Mouse (Mus musculus) thymus, postnatal 25 days (tissue): ENCODE data around the gene Cacna1d.

Experiments used
- DNase-seq: peaks from one replicate; pipeline ENCODE4 v3.0.0; 2022

The Cacna1d gene

DNA sequence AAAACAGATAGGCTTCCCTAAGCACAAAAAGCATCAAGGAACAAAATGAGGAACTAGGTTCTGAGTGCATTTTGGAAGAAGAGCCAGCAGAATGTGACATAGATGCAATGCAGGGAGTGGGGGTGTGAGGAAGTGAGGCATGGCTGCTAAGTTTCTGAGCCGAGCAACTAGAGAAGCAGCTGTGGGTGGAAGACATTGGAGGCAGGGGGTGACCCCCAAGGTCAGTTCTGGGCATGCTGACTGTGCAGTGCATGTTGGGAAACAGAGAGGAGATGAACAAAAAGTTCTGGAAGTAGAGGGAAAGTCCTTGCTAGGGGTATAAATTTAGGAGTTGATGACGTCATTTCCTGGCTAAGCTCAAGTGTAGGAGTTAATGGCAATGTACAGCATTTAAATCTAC lies 33.4 kb downstream of the Cacna1d start:
- peak; percentile 12 for DNase-seq

DNA sequence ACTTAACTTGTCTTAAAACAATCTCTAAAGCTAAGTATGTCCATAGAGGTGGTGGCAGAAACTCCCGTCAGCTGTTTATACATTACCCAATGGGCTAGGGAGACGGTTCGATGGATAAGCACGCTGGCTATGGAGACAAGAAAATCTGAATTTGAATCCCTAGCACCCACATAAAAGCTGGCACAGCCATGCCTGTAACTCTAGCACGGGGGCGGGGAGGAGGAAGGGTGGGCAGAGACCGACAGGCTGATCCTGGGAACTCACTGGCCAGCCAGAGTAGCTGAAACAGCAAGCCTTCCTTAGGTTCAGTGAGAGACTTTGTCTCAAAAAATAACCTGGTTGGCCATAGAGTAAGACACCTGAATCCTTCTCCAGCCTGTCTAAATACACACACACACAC lies 33.8 kb downstream of the Cacna1d start:
- DNase-seq = no peak

DNA sequence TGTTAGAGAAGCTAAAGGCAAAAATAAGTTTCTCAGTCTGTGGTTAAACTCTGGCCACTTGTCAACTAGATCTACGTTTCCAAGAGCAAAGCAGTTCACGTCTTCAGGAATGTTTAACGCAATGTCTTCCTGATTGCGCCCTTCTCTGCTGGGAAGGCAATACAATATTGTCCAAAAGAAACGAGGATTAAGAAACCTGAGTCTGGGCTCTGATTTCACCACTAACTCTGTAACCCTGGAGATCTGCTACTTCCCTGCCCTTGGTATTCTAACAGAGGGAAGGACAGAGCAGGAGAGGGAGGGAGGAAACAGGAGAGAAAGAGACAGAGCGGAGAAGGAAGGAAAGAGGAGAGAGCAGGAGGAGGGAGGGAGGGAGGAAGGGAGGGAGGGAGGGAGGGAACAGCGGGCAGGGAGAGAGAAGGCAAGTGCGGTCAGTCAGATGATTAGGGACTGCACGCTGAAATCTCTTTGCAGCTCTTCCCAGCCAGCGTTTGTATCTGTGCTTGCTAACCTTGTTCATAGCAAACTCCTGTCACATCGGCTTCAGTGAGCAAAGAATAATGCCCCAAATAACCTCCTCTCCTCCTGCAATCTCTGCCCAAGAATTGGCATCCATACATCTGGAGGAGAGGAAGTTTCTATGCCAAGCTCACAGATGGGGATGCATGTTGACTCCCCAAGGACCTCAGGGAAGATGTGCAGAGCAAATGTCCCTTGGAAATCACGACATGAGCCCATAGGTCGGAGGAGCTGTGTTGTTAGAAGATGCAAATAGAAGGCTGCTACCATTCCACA lies 35.3 kb downstream of the Cacna1d start:
- DNase-seq = no peak

DNA sequence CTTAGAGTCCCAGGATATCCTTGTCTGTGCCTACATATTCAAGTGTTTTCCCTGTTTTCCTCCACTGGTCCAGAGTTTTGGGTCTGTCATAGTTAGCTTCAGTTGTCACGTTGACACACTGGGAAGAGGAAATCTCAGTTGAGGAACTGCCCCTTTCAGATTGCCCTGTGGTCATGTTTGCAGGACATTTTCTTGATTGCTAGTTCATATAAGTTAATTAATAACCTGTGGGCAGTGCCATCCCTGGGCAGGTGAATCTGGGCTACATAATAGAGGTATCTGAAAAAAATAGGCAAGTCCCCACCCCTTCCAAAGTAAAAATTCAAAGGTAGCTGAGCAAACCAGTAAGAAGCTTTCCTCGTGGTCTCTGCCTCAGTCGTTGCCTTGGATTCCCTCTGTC lies 51.3 kb downstream of the Cacna1d start:
- no peak for DNase-seq

DNA sequence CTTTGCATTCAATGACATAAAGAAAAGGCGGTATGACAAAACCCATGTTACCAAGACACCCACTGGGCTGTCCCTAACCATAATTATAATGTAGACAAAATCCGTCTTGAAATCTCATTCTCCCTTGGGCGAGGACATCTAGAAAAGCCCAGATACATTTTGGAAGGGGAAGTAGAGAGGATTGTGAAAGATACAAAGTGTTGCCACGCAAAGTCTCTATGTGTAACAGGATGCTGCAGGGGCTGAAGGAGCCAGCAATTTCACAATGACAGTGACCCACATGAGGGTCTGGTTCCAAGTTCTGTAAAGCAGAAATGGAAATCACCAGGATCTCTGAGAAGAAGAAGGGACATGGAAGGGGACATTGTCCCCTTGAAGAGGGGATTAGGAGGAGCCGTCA lies 55.9 kb downstream of the Cacna1d start:
- DNase-seq = no peak

- no peak for DNase-seq
Observed at GRCm38 (mm10) chr14:30430446-30430845, 60.8 kb downstream of the Cacna1d start.

DNA sequence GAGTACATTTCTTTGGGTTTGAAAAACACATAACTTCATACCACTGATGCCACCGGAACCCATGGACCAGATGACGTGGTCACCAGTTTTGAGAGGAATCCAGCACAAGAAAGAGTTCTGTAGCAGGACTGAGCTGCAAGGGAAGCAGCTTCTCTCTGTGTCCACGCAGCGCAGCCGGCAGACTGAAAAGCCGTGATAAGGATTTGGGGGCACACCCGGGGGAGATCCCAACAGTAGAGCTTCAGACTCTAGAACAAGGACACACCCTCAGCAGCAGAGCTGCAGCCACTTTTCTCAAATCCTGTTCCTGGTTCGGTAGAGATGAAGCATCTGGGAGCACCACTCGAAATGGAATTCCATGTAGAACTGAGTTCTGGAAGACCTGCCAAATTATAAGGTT lies 61.2 kb downstream of the Cacna1d start:
- DNase-seq = no peak

DNA sequence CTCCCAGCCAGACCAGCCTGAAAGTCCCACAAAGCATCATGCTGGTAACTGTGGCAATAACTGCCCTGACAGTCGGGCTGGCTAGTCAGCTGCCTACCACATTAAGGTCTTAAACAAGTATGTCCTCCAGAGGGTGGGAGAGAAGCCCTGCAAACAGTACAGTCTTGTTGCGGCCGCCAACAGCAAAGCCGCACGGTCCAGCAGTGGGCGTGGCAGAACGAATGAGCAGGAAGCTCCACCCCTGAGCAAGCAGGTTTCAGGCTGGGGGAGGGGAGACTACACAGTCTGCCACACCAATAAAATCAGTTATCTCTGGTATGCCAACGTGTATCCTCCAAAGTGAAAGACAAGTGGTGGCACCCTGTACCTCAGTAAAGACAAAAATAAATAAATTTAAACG lies 61.6 kb downstream of the Cacna1d start:
- DNase-seq = no peak

DNA sequence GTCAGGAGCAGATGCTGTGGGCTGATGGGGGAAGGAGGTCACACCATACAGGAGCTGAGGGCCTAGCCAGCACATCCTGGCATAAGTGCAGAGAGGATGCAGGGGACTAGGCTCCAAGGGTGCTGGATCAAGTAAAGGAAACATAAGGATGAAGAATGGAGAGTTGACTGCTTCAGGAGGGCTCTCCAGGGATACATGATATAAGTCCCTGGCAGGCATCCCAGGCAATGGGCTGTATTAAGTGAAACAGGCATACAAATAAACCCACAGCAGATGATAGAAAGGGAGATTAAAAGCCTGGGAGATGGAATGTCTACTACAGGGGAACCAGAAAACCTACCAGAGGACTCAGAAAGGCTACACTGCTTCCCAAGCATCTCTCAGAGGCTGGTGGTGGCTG lies 62.5 kb downstream of the Cacna1d start:
- DNase-seq = no peak

GRCm38 (mm10) chr14:30425876-30426275 lies 65.4 kb downstream of the Cacna1d start:
- DNase-seq = no peak

DNA sequence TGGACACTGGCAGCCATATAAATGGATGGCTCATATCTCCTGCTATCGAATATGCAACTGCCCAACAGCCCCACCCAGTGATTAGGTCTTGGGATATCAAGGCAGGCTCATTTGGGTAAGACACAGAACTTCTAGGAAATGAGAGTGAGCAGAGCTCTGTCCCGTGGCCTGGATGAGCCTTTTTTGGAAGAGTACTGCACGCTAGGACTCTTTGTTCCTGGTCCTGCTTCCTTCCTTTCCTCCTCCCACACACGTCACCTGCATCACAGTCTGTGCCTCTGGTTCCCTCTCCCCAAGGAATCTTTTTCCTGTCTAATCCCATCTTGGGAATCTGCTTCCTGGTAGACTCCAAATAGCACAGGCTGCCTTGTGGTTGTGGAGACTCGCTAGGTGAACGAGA lies 66.1 kb downstream of the Cacna1d start:
- no peak for DNase-seq

DNA sequence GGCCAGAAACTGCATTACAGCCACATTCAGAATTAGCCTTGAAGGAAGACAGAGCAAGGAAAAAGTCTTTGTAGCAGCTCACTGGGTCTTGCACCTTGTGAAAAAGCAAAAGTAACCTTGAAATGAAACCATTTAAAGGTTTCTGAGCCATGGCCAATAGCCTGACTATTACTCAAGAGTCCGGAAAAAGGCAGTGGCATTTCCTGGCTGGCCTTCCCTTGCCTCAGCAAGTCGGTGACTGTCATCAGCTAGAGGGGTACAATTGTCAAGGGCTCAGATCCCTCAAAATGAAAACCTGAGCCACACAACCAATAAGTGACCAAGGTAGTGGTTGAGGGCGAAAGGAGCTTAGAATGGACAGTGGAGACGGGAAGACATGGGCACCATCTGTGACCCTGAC lies 66.6 kb downstream of the Cacna1d start:
- DNase-seq = no peak

GRCm38 (mm10) chr14:30422376-30423140 lies 68.7 kb downstream of the Cacna1d start:
- no peak for DNase-seq

DNA sequence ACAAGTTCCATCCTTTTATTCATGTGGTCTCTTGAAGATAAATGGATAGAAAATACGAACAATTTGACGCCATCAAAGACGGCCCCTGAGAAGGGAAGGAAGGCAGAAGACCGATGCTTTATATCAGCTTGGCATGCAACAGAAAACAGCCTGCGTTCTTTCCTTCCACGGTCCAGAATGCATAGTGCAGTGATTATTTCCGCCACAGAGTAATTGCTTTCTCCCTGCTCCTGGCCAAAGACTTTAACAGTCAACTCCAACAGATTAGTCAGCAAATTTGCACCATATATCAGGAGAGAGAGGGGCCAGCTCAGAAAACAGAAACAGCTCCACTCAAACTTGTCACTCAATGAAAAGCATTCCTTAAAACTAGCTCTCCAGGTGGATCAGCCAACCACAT lies 71.8 kb downstream of the Cacna1d start:
- no peak for DNase-seq

DNA sequence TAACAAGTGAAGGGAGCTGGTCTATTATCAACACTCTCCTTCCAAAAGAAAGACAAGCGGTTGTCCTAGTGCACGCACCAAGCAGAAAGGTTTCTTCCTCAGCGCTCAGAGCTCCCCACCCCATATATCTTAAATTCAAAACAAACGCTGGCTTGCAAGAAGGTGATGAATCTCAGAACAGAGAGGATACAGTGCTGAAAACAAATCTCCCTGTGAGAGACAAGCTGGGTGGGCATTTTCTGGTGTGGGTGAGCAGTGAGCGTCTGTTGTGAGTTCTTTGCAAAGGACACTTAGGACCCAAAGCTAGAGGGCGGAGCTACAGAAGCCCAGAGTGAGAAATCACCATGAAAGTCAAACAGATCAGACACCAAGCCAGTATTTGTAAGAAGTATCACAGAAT lies 72.2 kb downstream of the Cacna1d start:
- no peak for DNase-seq

GRCm38 (mm10) chr14:30415830-30416229 lies 75.4 kb downstream of the Cacna1d start:
- no peak for DNase-seq

DNA sequence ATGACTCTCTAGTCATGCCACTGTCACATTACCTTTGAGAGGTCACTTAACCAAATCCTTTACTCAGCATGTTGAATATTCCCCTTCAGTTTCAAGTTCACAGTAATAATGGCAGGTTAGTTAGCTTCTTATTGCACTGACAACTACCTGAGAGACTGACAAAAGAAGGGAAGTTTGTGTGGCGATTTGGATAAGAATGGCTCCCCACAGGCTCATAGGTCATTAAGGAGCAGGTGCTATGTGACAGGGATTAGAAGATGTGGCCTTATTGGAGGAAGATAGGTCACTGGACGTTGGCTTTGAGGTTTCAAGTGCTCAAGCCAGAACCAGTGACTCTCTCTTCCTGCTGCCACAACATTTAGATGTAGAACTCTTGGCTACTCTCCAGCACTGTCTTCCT lies 77.1 kb downstream of the Cacna1d start:
- no peak for DNase-seq

- no peak for DNase-seq
Observed at GRCm38 (mm10) chr14:30409331-30409730, 81.9 kb downstream of the Cacna1d start.

GRCm38 (mm10) chr14:30405456-30406225 lies 85.6 kb downstream of the Cacna1d start:
- DNase-seq = no peak

GRCm38 (mm10) chr14:30378306-30378705 lies 112.9 kb downstream of the Cacna1d start:
- no peak for DNase-seq

- no peak for DNase-seq
Observed at GRCm38 (mm10) chr14:30372878-30373277, 118.4 kb downstream of the Cacna1d start.

- DNase-seq = no peak
Observed at GRCm38 (mm10) chr14:30371070-30371469, 120.2 kb downstream of the Cacna1d start.

- no peak for DNase-seq
Observed at GRCm38 (mm10) chr14:30367074-30367473, 124.2 kb downstream of the Cacna1d start.

DNA sequence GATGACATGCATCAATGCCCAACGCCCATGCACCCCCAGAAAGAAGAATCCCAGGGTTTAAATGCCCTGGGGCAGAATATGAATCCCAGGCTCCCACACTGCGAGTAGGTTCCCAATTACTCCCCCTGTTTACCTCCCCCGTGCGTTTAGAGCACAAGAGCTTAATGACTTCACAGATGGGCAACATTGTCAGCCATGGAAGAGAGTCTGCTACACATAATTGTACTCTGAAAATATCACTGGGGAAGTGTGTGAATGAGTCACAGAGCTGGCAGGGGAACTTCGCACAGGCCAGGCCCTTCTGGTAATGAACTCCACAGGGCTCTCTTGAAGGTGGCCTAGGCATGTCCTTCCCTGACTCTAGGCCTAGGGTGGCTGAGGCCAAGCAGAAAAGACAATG lies 125.4 kb downstream of the Cacna1d start:
- no peak for DNase-seq
